Mouse (Mus musculus) small intestine, adult 2 months (tissue): ENCODE results near the gene Hace1. TPM values are rescaled to one million over a fixed set of nuclear protein-coding genes. Genes with fewer than 3 reads are reported as not detected.
"Not testable (repeated sequence)": the region's sequence is repeated elsewhere in the genome, so short reads cannot be mapped to it uniquely, and the experiment has no call there.

Experiments used
- H3K27ac ChIP-seq: fragments of 200-500 bp; 2 replicates; pipeline ENCODE4 v1.5.1; 2012; ENCODE audit warnings: low read depth, low read length, control low read depth, inconsistent platforms; ENCODE audit not compliant: insufficient read depth
- H3K27me3 ChIP-seq: fragments of 200-500 bp; 2 replicates; pipeline ENCODE4 v1.6.1; 2012; ENCODE audit warnings: mild to moderate bottlenecking, moderate library complexity, low read length, inconsistent platforms; ENCODE audit not compliant: control insufficient read depth, insufficient read depth
- H3K36me3 ChIP-seq: fragments of 200-500 bp; 2 replicates; pipeline ENCODE4 v1.6.1; 2012; ENCODE audit warnings: mild to moderate bottlenecking, low read length, control low read depth, inconsistent platforms; ENCODE audit not compliant: control insufficient read depth, insufficient read depth
- H3K4me1 ChIP-seq: fragments of 200-500 bp; 2 replicates; pipeline ENCODE4 v1.6.1; 2012; ENCODE audit warnings: low read length, inconsistent platforms, mixed read lengths; ENCODE audit not compliant: control insufficient read depth, insufficient read depth, insufficient read length
- H3K4me3 ChIP-seq: fragments of 200-500 bp; 2 replicates; pipeline ENCODE4 v1.5.1; 2012; ENCODE audit warnings: low read depth, mild to moderate bottlenecking, control low read depth, inconsistent platforms, low read length, moderate library complexity
- CTCF ChIP-seq: fragments of 200-500 bp; IDR thresholded peaks from 2 replicates; pipeline ENCODE4 v1.5.1; 2012; ENCODE audit warnings: low read depth, mild to moderate bottlenecking, control low read depth, inconsistent platforms, low read length, moderate library complexity, mixed read lengths; ENCODE audit not compliant: insufficient replicate concordance, insufficient read length; ENCODE audit errors: extremely low read depth
- POLR2A ChIP-seq: fragments of 200-500 bp; IDR thresholded peaks from 2 replicates; pipeline ENCODE4 v1.6.1; 2012; ENCODE audit warnings: low read depth, mild to moderate bottlenecking, control low read depth, inconsistent platforms, low read length, moderate library complexity
- WGBS: fragments of 180-500 bp; shearing (Covaris S2); methylation state at CpG from one replicate; pipeline ENCODE4 v1.1.7; 2018; 5-methylcytosine and 5-hydroxymethylcytosine counted together
- polyA plus RNA-seq: library from polyadenylated mRNA; depleted of rRNA; stranded (reverse); fragments of >200 nt; gene quantifications from 2 replicates; pipeline ENCODE4 v1.2.3, GENCODE M21; 2012; rRNA removed

Hace1 gene
- 4.4 and 9.5 TPM in 2 replicates for polyA plus RNA-seq

DNA sequence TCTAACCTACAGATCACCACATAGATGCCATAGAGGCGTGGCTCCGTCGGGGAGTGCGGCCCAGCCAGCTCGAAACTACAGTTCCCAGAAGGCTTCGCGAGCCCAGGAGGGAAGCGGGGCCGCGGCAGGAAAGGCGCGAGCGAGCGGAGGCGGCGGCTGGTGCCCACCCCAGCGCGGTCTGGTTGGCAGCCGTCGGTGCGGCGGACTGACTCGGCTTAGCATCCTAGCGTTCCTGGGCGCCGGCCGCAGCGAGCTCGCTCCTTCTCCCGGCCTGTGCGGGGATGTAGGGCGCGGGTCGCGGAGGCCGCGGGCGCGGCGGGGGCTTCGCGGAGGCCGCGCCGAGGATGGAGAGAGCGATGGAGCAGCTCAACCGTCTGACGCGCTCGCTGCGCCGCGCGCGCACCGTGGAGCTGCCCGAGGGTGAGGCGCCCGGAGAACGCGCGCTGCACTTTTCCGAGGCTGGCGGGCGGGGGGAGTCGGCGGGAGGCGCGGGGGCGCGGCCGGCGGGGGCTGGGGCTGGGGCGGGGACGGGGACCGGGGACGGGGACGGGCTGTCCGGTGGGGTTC is at the start of gene Hace1:
Hace1 (plus strand) TSS at position 99 of the 567 bp plus-strand sequence.
- peak; percentile 47; the same call in 1 of the 2 replicates for TF ChIP-seq POLR2A
- TF ChIP-seq CTCF: no peak
- under 1% methylated on average over 62 of the region's 79 CpGs for WGBS
- H3K36me3 ChIP-seq: no peaks in the 10 kb centered on the region
- H3K4me3 ChIP-seq: peak within 1 kb of the TSS; percentile 99
- H3K27ac ChIP-seq: peak within 1 kb of the TSS; percentile 54
- H3K4me1 ChIP-seq: peaks cover 3% of the 10 kb centered on the region; the same call in 1 of the 2 replicates
- H3K27me3 ChIP-seq: no peaks in the 10 kb centered on the region

DNA sequence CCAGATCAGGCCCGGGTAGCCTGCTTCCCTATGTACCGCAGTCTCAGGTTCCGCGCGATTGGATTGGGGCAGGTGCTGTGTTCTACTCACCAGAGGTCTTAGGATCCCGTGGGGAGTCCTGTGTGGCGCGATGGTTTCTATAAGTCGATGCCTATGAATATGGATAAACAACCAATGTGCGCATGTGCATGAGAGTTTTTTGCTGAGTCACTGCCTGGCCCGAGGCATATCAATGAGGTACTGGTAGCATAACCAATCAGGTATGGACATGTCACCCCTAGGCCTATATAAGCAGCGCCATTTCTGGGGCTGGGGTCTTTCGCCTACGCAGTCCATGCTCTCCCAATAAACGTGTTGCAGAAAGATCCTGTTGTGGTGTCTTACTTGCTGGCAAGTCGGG is 40.3 kb upstream of the Hace1 start:
- H3K27ac ChIP-seq, H3K27me3 ChIP-seq: not testable (repeated sequence)
- WGBS: 94% methylated on average over 16 of the region's 16 CpGs

DNA sequence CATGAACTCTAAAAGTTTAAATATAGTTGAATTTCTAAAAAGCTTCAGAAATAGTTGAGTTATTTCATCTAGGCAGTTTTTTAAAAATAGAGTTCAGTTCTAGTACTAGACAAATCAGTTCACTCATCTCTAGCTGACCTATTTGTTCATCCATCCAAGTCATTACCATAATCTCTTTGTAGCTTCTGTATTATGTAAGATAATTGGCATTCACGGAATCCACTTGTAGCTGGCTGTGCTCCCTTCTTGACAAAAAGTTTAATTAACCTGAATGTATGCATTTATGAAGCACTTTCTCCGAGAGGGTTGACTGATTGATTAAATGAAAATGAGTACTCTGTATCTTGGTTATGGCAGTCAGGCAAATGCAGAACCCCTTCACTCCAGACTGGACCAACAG is 34.9 kb upstream of the Hace1 start:
- Histone ChIP-seq H3K27me3 (no peaks in the 10 kb centered on the region), H3K27ac (no peak overlapping the region)
- 58% methylated on average over 2 of the region's 2 CpGs for whole genome bisulfite sequencing

More for the DNA sequence above, 40.3 kb upstream of the Hace1 start:
- H3K4me1 ChIP-seq, H3K36me3 ChIP-seq, H3K4me3 ChIP-seq: not testable (repeated sequence)

DNA sequence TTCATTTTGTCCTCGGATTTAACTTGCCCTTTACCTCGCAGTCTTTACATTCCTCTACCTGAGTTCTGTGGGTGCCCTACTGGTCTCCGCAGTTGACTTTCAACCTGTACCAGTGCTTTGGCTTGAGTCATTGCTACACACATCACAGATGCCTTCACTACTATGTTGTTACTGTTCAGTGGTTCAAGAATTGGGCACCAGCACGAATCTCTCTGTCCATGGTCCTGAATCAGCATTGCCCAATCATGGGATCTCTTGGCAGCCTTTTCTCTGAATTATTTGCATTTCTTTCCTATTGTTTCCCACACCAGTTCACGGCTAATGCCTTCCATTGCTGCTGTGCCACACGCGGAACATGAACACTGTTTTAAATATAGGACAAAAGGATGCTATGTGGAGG is 30.8 kb upstream of the Hace1 start:
- WGBS: 40% methylated on average over 7 of the region's 7 CpGs
- H3K4me3 ChIP-seq: no peak overlapping the region

More for the DNA sequence above, 34.9 kb upstream of the Hace1 start:
- no peaks in the 10 kb centered on the region for H3K36me3 ChIP-seq
- TF ChIP-seq POLR2A (no peak), CTCF (no peak)
- no peak overlapping the region for H3K4me3 ChIP-seq
- H3K4me1 ChIP-seq: no peaks in the 10 kb centered on the region

DNA sequence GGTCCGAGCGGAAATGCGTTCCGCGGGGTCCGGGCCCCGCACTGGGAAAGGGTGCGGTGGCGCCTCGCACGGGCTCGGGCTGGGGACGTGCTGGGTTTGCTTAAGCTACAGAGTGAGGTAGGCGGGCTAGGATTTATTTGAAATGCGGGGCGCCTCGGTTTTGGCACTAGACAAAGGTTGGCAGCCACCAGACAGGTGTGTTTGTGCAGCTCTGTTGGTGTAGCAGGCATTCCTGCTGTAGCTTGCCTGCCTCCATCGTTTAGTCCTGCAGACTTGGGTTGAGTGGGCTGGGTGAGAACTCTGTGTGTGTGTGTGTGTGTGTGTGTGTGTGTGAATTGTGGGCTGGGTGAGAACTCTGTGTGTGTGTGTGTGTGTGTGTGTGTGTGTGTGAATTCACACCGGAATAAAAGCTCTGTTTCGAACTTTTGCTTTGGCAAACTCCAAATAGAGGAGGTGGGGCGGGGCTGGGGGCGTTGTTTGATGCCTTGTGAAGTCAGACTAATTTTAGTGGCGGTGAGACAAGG is 731 bp downstream of the Hace1 start:
- H3K4me1 ChIP-seq: peaks cover 3% of the 10 kb centered on the region; the same call in 1 of the 2 replicates
- H3K27me3 ChIP-seq: no peaks in the 10 kb centered on the region
- H3K4me3 ChIP-seq: peak overlapping the region; percentile 99
- WGBS: 1% methylated on average over 23 of the region's 23 CpGs
- TF ChIP-seq POLR2A (no peak), CTCF (no peak)
- no peaks in the 10 kb centered on the region for H3K36me3 ChIP-seq
- no peak overlapping the region for H3K27ac ChIP-seq

More for the DNA sequence above, 30.8 kb upstream of the Hace1 start:
- Histone ChIP-seq H3K27me3 (no peaks in the 10 kb centered on the region), H3K36me3 (no peaks in the 10 kb centered on the region), H3K4me1 (no peaks in the 10 kb centered on the region), H3K27ac (no peak overlapping the region)
- TF ChIP-seq CTCF (no peak), POLR2A (no peak)

DNA sequence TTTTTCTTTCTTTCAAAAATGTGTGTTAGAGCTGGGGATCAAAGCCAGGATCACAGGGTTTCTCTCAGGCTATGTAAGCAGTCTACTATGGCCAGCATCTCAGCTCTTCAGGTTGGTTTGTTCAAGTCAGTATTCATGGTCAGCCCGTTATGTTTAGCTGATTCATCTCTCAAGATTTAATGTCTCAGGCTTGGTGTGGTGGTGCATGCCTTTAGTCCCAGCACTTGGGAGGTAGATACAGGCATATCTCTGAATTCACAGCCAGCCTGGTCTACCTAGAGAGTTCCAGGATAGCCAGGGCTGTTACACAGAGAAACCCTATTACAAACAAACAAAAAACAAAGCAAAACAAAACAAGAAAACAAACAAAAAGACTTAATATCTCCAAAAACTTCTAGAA is 5.7 kb downstream of the Hace1 start:
- Histone ChIP-seq H3K4me3 (no peak overlapping the region), H3K27ac (no peak overlapping the region), H3K4me1 (peaks cover 3% of the 10 kb centered on the region; the same call in 1 of the 2 replicates), H3K36me3 (no peaks in the 10 kb centered on the region), H3K27me3 (no peaks in the 10 kb centered on the region)
- WGBS: 68% methylated on average over 1 of the region's 1 CpGs
- TF ChIP-seq CTCF (no peak), POLR2A (no peak)

DNA sequence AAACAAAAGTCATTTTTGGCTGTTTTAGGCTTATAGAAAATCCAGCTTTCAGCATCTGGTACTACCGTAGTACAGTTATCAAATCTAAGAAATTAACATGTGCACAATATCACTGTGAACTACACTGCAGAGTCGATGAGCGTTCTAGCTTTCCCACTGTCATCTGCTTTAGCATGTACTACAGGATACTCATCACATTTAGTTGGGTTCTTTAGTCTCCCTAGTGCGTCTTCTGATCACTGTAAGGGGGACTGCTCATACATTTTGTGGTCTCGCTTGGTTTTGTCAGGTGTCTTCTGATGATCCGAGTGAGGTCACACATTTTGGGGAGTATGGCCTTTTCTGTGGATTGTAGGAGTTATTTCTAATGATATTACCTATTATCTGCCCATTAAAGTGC is 6.2 kb downstream of the Hace1 start:
- H3K27ac ChIP-seq: no peak overlapping the region
- H3K4me1 ChIP-seq: no peaks in the 10 kb centered on the region
- no peak for TF ChIP-seq CTCF
- TF ChIP-seq POLR2A: no peak
- no peaks in the 10 kb centered on the region for H3K36me3 ChIP-seq
- no peaks in the 10 kb centered on the region for H3K27me3 ChIP-seq
- 94% methylated on average over 6 of the region's 6 CpGs for WGBS
- H3K4me3 ChIP-seq: no peak overlapping the region
